Mouse (Mus musculus): ENCODE measurements around the gene Ctf1. TPM values are rescaled to one million over a fixed set of nuclear protein-coding genes. Genes with fewer than 3 reads are reported as not detected.

Gene Ctf1
- 13.6 and 14.0 TPM in 2 replicates for polyA plus RNA-seq (2014; fragmentation: Nextera tagmentation; extraction: Ambion mirVana)

GRCm38 (mm10) chr7:127712461-127713385 lies at the start of gene Ctf1:
TSS of gene Ctf1 (plus strand) at chr7:127712736.
- Histone ChIP-seq H3K27ac (ENCODE audit: low read depth) (peak within 1 kb of the TSS; percentile 96), H3K9me3 (ENCODE audit: control insufficient read depth, low read length) (no peaks in the 10 kb centered on the region), H3K27me3 (replicated peaks; ENCODE audit: control insufficient read depth, insufficient read depth, low read length) (no peaks in the 10 kb centered on the region), H3K4me3 (ENCODE audit: low read depth, low read length) (peak within 1 kb of the TSS; percentile 44), H3K4me2 (ENCODE audit: low read length) (peak within 1 kb of the TSS; percentile 74), H3K9ac (ENCODE audit: low read length) (peak within 1 kb of the TSS; percentile 42), H3K4me1 (replicated peaks; ENCODE audit: control insufficient read depth, insufficient read depth, low read length) (peaks cover 21% of the 10 kb centered on the region), H3K36me3 (ENCODE audit: control insufficient read depth, insufficient read depth, low read length) (0 out of 2 replicates have a peak, but pooled peaks cover 7% of the 10 kb centered on the region)
- DNase-seq (ENCODE audit: low spot score) (peak; percentile 89), ATAC-seq (replicated peaks; ENCODE audit: low FRiP score, low TSS enrichment, low read depth) (peak; percentile 29)
- WGBS = 2% methylated on average over 28 of the region's 28 CpGs

GRCm38 (mm10) chr7:127662926-127663325 lies 49.6 kb upstream of the Ctf1 start:
- Histone ChIP-seq H3K36me3 (ENCODE audit: control insufficient read depth, insufficient read depth, low read length) (peaks cover 30% of the 10 kb centered on the region), H3K9ac (ENCODE audit: low read length) (no peak overlapping the region), H3K27ac (ENCODE audit: low read depth) (no peak overlapping the region), H3K4me1 (replicated peaks; ENCODE audit: control insufficient read depth, insufficient read depth, low read length) (no peaks in the 10 kb centered on the region), H3K27me3 (replicated peaks; ENCODE audit: control insufficient read depth, insufficient read depth, low read length) (no peaks in the 10 kb centered on the region), H3K9me3 (ENCODE audit: control insufficient read depth, low read length) (0 out of 2 replicates have a peak, but pooled peaks cover 2% of the 10 kb centered on the region), H3K4me2 (ENCODE audit: low read length) (no peak overlapping the region), H3K4me3 (ENCODE audit: low read depth, low read length) (no peak overlapping the region)
- DNase-seq (ENCODE audit: low spot score) (no peak), ATAC-seq (replicated peaks; ENCODE audit: low FRiP score, low TSS enrichment, low read depth) (no peak)
- WGBS = 86% methylated on average over 6 of the region's 6 CpGs

GRCm38 (mm10) chr7:127666066-127666654 lies 46.4 kb upstream of the Ctf1 start:
- DNase-seq (ENCODE audit: low spot score) = no peak
- Histone ChIP-seq H3K9ac (ENCODE audit: low read length) (no peak overlapping the region), H3K27me3 (replicated peaks; ENCODE audit: control insufficient read depth, insufficient read depth, low read length) (no peaks in the 10 kb centered on the region), H3K9me3 (ENCODE audit: control insufficient read depth, low read length) (no peaks in the 10 kb centered on the region), H3K4me1 (replicated peaks; ENCODE audit: control insufficient read depth, insufficient read depth, low read length) (no peaks in the 10 kb centered on the region), H3K27ac (ENCODE audit: low read depth) (no peak overlapping the region), H3K4me2 (ENCODE audit: low read length) (no peak overlapping the region), H3K36me3 (ENCODE audit: control insufficient read depth, insufficient read depth, low read length) (peaks cover 30% of the 10 kb centered on the region), H3K4me3 (ENCODE audit: low read depth, low read length) (no peak overlapping the region)
- 94% methylated on average over 6 of the region's 6 CpGs for WGBS
- ATAC-seq (replicated peaks; ENCODE audit: low FRiP score, low TSS enrichment, low read depth) = no peak

GRCm38 (mm10) chr7:127666679-127667078 lies 45.9 kb upstream of the Ctf1 start:
- Histone ChIP-seq H3K27ac (ENCODE audit: low read depth) (no peak overlapping the region), H3K36me3 (ENCODE audit: control insufficient read depth, insufficient read depth, low read length) (peaks cover 30% of the 10 kb centered on the region), H3K4me3 (ENCODE audit: low read depth, low read length) (no peak overlapping the region), H3K4me1 (replicated peaks; ENCODE audit: control insufficient read depth, insufficient read depth, low read length) (no peaks in the 10 kb centered on the region), H3K9me3 (ENCODE audit: control insufficient read depth, low read length) (no peaks in the 10 kb centered on the region), H3K4me2 (ENCODE audit: low read length) (no peak overlapping the region), H3K27me3 (replicated peaks; ENCODE audit: control insufficient read depth, insufficient read depth, low read length) (no peaks in the 10 kb centered on the region), H3K9ac (ENCODE audit: low read length) (no peak overlapping the region)
- ATAC-seq (replicated peaks; ENCODE audit: low FRiP score, low TSS enrichment, low read depth) (no peak), DNase-seq (ENCODE audit: low spot score) (no peak)
- 90% methylated on average over 13 of the region's 13 CpGs for WGBS

DNA sequence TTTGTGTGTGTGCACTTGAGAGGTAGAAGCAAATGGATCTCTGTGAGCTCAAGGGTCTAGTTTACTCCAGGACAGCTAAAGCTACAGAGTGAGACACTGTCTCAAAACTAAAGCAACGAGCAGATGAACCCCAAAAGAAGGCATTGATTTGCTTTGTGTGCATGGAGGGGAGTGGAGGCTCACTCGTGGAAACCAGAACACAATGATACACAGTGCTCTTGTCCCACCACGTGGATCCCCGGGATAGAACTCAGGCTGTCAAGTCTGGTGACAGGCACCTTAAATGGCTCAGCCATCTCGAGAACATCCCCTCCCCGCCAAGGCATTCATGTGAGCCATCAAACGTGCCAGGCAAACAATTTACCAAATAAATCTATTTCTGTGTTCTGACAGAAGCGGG lies 45.4 kb upstream of the Ctf1 start:
- H3K27me3 ChIP-seq (replicated peaks; ENCODE audit: control insufficient read depth, insufficient read depth, low read length) = no peaks in the 10 kb centered on the region
- H3K9ac ChIP-seq (ENCODE audit: low read length) = no peak overlapping the region
- no peaks in the 10 kb centered on the region for H3K4me1 ChIP-seq (replicated peaks; ENCODE audit: control insufficient read depth, insufficient read depth, low read length)
- 79% methylated on average over 8 of the region's 8 CpGs for WGBS
- DNase-seq (ENCODE audit: low spot score) (no peak), ATAC-seq (replicated peaks; ENCODE audit: low FRiP score, low TSS enrichment, low read depth) (no peak)
- H3K27ac ChIP-seq (ENCODE audit: low read depth) = no peak overlapping the region
- H3K4me3 ChIP-seq (ENCODE audit: low read depth, low read length) = no peak overlapping the region
- no peaks in the 10 kb centered on the region for H3K9me3 ChIP-seq (ENCODE audit: control insufficient read depth, low read length)
- peaks cover 29% of the 10 kb centered on the region for H3K36me3 ChIP-seq (ENCODE audit: control insufficient read depth, insufficient read depth, low read length)
- no peak overlapping the region for H3K4me2 ChIP-seq (ENCODE audit: low read length)

GRCm38 (mm10) chr7:127671880-127672774 lies 40.4 kb upstream of the Ctf1 start:
- no peak overlapping the region for H3K4me3 ChIP-seq (ENCODE audit: low read depth, low read length)
- no peak overlapping the region for H3K4me2 ChIP-seq (ENCODE audit: low read length)
- no peak for DNase-seq (ENCODE audit: low spot score)
- H3K27ac ChIP-seq (ENCODE audit: low read depth) = no peak overlapping the region
- ATAC-seq (replicated peaks; ENCODE audit: low FRiP score, low TSS enrichment, low read depth) = no peak
- no peaks in the 10 kb centered on the region for H3K9me3 ChIP-seq (ENCODE audit: control insufficient read depth, low read length)
- no peak overlapping the region for H3K9ac ChIP-seq (ENCODE audit: low read length)
- H3K27me3 ChIP-seq (replicated peaks; ENCODE audit: control insufficient read depth, insufficient read depth, low read length) = no peaks in the 10 kb centered on the region
- no peaks in the 10 kb centered on the region for H3K4me1 ChIP-seq (replicated peaks; ENCODE audit: control insufficient read depth, insufficient read depth, low read length)
- 46% methylated on average over 11 of the region's 11 CpGs for WGBS
- H3K36me3 ChIP-seq (ENCODE audit: control insufficient read depth, insufficient read depth, low read length) = no peaks in the 10 kb centered on the region

DNA sequence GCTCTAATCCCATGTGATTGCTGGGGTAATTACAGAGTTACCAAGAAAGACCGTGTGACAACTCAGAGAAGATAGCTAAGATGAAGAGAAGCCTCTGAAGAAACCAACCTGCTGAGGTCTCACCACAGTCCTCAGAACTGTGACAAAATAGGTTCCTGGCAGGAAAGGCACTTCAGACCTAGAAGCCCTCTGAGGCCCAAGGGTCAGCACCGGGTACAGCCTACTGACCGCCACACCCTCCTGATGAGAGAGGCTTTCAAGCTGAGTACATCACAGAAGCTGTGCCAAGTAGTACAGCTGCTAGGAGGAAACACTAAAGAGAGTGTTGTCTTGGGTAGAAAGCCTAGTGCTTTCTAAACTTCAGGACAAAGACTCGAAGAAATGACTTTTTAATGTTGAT lies 39.8 kb upstream of the Ctf1 start:
- Histone ChIP-seq H3K9ac (ENCODE audit: low read length) (no peak overlapping the region), H3K4me1 (replicated peaks; ENCODE audit: control insufficient read depth, insufficient read depth, low read length) (no peaks in the 10 kb centered on the region), H3K9me3 (ENCODE audit: control insufficient read depth, low read length) (no peaks in the 10 kb centered on the region), H3K36me3 (ENCODE audit: control insufficient read depth, insufficient read depth, low read length) (no peaks in the 10 kb centered on the region), H3K27me3 (replicated peaks; ENCODE audit: control insufficient read depth, insufficient read depth, low read length) (no peaks in the 10 kb centered on the region), H3K4me3 (ENCODE audit: low read depth, low read length) (no peak overlapping the region), H3K4me2 (ENCODE audit: low read length) (no peak overlapping the region), H3K27ac (ENCODE audit: low read depth) (no peak overlapping the region)
- no peak for DNase-seq (ENCODE audit: low spot score)
- whole genome bisulfite sequencing = 63% methylated on average over 4 of the region's 4 CpGs
- no peak for ATAC-seq (replicated peaks; ENCODE audit: low FRiP score, low TSS enrichment, low read depth)

- WGBS = 2% methylated on average over 5 of the region's 5 CpGs
- no peak overlapping the region for H3K27ac ChIP-seq (ENCODE audit: low read depth)
These were observed 37.6 kb upstream of the Ctf1 start for GRCm38 (mm10) chr7:127674977-127675376.

More at GRCm38 (mm10) chr7:127674977-127675376, 37.6 kb upstream of the Ctf1 start:
- Histone ChIP-seq H3K9me3 (ENCODE audit: control insufficient read depth, low read length) (no peaks in the 10 kb centered on the region), H3K4me2 (ENCODE audit: low read length) (no peak overlapping the region), H3K36me3 (ENCODE audit: control insufficient read depth, insufficient read depth, low read length) (no peaks in the 10 kb centered on the region), H3K9ac (ENCODE audit: low read length) (no peak overlapping the region), H3K27me3 (replicated peaks; ENCODE audit: control insufficient read depth, insufficient read depth, low read length) (no peaks in the 10 kb centered on the region), H3K4me1 (replicated peaks; ENCODE audit: control insufficient read depth, insufficient read depth, low read length) (no peaks in the 10 kb centered on the region), H3K4me3 (ENCODE audit: low read depth, low read length) (no peak overlapping the region)
- ATAC-seq (replicated peaks; ENCODE audit: low FRiP score, low TSS enrichment, low read depth) = peak; percentile 74
- peak; percentile 94 for DNase-seq (ENCODE audit: low spot score)

Measured in intestine, embryonic 14.5 days (tissue).